Mouse (Mus musculus): ENCODE data around the gene Pkn3. TPM values are rescaled to one million over a fixed set of nuclear protein-coding genes. Genes with fewer than 3 reads are reported as not detected.

The Pkn3 gene
- polyA plus RNA-seq, 1 experiment from 2014 or later: 8.2 TPM

- DNase-seq (ENCODE audit: low read depth, low spot score): no peak
- ChIA-PET POLR2A (interaction anchor here (1.5 kb wide), 1 partner anchor 52 kb away, joined by 4 read pairs; no protein-coding TSS in a partner anchor), CTCF (interaction anchor here (1.2 kb wide), 1 partner anchor 17 kb away, joined by 3 read pairs; the partner anchor contains the start of gene Pkn3)
- in situ Hi-C loops (cut with MboI; ENCODE audit: low pct_unique_long_range_greater_than_20kb): no loop called here
- no peaks in the 10 kb centered on the region for H3K27me3 ChIP-seq
- no peak for ATAC-seq
- no peak for TF ChIP-seq CTCF (IDR thresholded peaks at IDR 0.05)
Observed at GRCm38 (mm10) chr2:30094208-30094588, 16.7 kb downstream of the Pkn3 start.

- no peak for ATAC-seq
- in situ Hi-C loops (cut with MboI; ENCODE audit: low pct_unique_long_range_greater_than_20kb): loop anchor here (5.0 kb wide), 1 partner anchor 49 kb away; the partner anchor contains the start of gene Wdr34
- H3K27me3 ChIP-seq: no peaks in the 10 kb centered on the region
- no peak for TF ChIP-seq CTCF (IDR thresholded peaks at IDR 0.05)
- CTCF ChIA-PET: no interaction called here
- no peak for DNase-seq (ENCODE audit: low read depth, low spot score)
- POLR2A ChIA-PET: no interaction called here
Observed at GRCm38 (mm10) chr2:30095882-30096527, 18.5 kb downstream of the Pkn3 start.

GRCm38 (mm10) chr2:30100214-30100613 lies 22.7 kb downstream of the Pkn3 start:
- no peak for ATAC-seq
- ChIA-PET CTCF (no interaction called here), POLR2A (no interaction called here)
- no peaks in the 10 kb centered on the region for H3K27me3 ChIP-seq
- in situ Hi-C loops (cut with MboI; ENCODE audit: low pct_unique_long_range_greater_than_20kb): no loop called here
- no peak for TF ChIP-seq CTCF (IDR thresholded peaks at IDR 0.05)
- DNase-seq (ENCODE audit: low read depth, low spot score): no peak

- TF ChIP-seq CTCF (IDR thresholded peaks at IDR 0.05): no peak
- ATAC-seq: no peak
- DNase-seq (ENCODE audit: low read depth, low spot score): no peak
- POLR2A ChIA-PET: no interaction called here
- no peaks in the 10 kb centered on the region for H3K27me3 ChIP-seq
- CTCF ChIA-PET: interaction anchor here (0.8 to 1.7 kb wide), 3 partner anchors 13 to 56 kb away, joined by 3 to 9 read pairs (median 4); no protein-coding TSS in a partner anchor
- in situ Hi-C loops (cut with MboI; ENCODE audit: low pct_unique_long_range_greater_than_20kb): no loop called here
Observed at GRCm38 (mm10) chr2:30106364-30106763, 28.9 kb downstream of the Pkn3 start.

- ChIA-PET POLR2A (no interaction called here), CTCF (interaction anchor here (1.8 kb wide), 1 partner anchor 55 kb away, joined by 7 read pairs; no protein-coding TSS in a partner anchor)
- H3K27me3 ChIP-seq: no peaks in the 10 kb centered on the region
- no peak for TF ChIP-seq CTCF (IDR thresholded peaks at IDR 0.05)
- no peak for DNase-seq (ENCODE audit: low read depth, low spot score)
- no peak for ATAC-seq
- in situ Hi-C loops (cut with MboI; ENCODE audit: low pct_unique_long_range_greater_than_20kb): no loop called here
Observed at GRCm38 (mm10) chr2:30107646-30108045, 30.2 kb downstream of the Pkn3 start.

GRCm38 (mm10) chr2:30108260-30108659 lies 30.8 kb downstream of the Pkn3 start:
- DNase-seq (ENCODE audit: low read depth, low spot score) (no peak), ATAC-seq (no peak)
- POLR2A ChIA-PET: interaction anchor here (0.5 to 1.1 kb wide), 3 partner anchors 15 to 139 kb away, joined by 3 read pairs; no protein-coding TSS in a partner anchor
- TF ChIP-seq CTCF (IDR thresholded peaks at IDR 0.05): no peak
- CTCF ChIA-PET: interaction anchor here (1.8 kb wide), 1 partner anchor 54 kb away, joined by 7 read pairs; no protein-coding TSS in a partner anchor
- H3K27me3 ChIP-seq: no peaks in the 10 kb centered on the region
- in situ Hi-C loops (cut with MboI; ENCODE audit: low pct_unique_long_range_greater_than_20kb): no loop called here

GRCm38 (mm10) chr2:30111500-30111899 lies 34.0 kb downstream of the Pkn3 start:
- ATAC-seq (no peak), DNase-seq (ENCODE audit: low read depth, low spot score) (no peak)
- no peaks in the 10 kb centered on the region for H3K27me3 ChIP-seq
- no peak for TF ChIP-seq CTCF (IDR thresholded peaks at IDR 0.05)
- CTCF ChIA-PET: no interaction called here
- POLR2A ChIA-PET: no interaction called here
- in situ Hi-C loops (cut with MboI; ENCODE audit: low pct_unique_long_range_greater_than_20kb): no loop called here

GRCm38 (mm10) chr2:30112564-30112963 lies 35.1 kb downstream of the Pkn3 start:
- no peaks in the 10 kb centered on the region for H3K27me3 ChIP-seq
- TF ChIP-seq CTCF (IDR thresholded peaks at IDR 0.05): no peak
- ChIA-PET CTCF (no interaction called here), POLR2A (no interaction called here)
- DNase-seq (ENCODE audit: low read depth, low spot score) (no peak), ATAC-seq (no peak)
- in situ Hi-C loops (cut with MboI; ENCODE audit: low pct_unique_long_range_greater_than_20kb): no loop called here

GRCm38 (mm10) chr2:30119641-30120051 lies 42.2 kb downstream of the Pkn3 start:
- TF ChIP-seq CTCF (IDR thresholded peaks at IDR 0.05): no peak
- H3K27me3 ChIP-seq: no peaks in the 10 kb centered on the region
- ChIA-PET POLR2A (no interaction called here), CTCF (interaction anchor here (0.8 to 1.7 kb wide), 3 partner anchors 13 to 43 kb away, joined by 3 to 6 read pairs (median 3); partner anchors contain the start of gene Tbc1d13)
- ATAC-seq: no peak
- DNase-seq (ENCODE audit: low read depth, low spot score): no peak
- in situ Hi-C loops (cut with MboI; ENCODE audit: low pct_unique_long_range_greater_than_20kb): no loop called here

- H3K27me3 ChIP-seq: no peaks in the 10 kb centered on the region
- ATAC-seq: no peak
- in situ Hi-C loops (cut with MboI; ENCODE audit: low pct_unique_long_range_greater_than_20kb): no loop called here
- CTCF ChIA-PET: interaction anchor here (1.0 kb wide), 1 partner anchor 42 kb away, joined by 3 read pairs; no protein-coding TSS in a partner anchor
- POLR2A ChIA-PET: no interaction called here
- no peak for DNase-seq (ENCODE audit: low read depth, low spot score)
- no peak for TF ChIP-seq CTCF (IDR thresholded peaks at IDR 0.05)
Observed at GRCm38 (mm10) chr2:30120269-30120668, 42.8 kb downstream of the Pkn3 start.

- no peak for DNase-seq (ENCODE audit: low read depth, low spot score)
- no peak for TF ChIP-seq CTCF (IDR thresholded peaks at IDR 0.05)
- ATAC-seq: no peak
- CTCF ChIA-PET: interaction anchor here (4.0 kb wide), 1 partner anchor 39 kb away, joined by 12 read pairs; no protein-coding TSS in a partner anchor
- H3K27me3 ChIP-seq: no peaks in the 10 kb centered on the region
- POLR2A ChIA-PET: interaction anchor here (1.3 to 4.7 kb wide), 2 partner anchors 11 to 14 kb away, joined by 3 to 18 read pairs; partner anchors contain the start of gene Tbc1d13
- in situ Hi-C loops (cut with MboI; ENCODE audit: low pct_unique_long_range_greater_than_20kb): no loop called here
Observed at GRCm38 (mm10) chr2:30122766-30123165, 45.3 kb downstream of the Pkn3 start.

Measured in Patski (cell line).